Mouse (Mus musculus) induced T-regulatory cell, adult 2 months (primary cell): Measurements from ENCODE around the gene Bcas2.
A peak's percentile ranks its signal among the peaks of the same experiment; 100 is the strongest.
"Not testable (repeated sequence)": the region's sequence is repeated elsewhere in the genome, so short reads cannot be mapped to it uniquely, and the experiment has no call there.

Source experiments
- DNase-seq: peaks from one replicate; pipeline ENCODE4 v3.0.0-alpha.2; 2012; ENCODE audit warnings: low read depth

The Bcas2 gene

DNA sequence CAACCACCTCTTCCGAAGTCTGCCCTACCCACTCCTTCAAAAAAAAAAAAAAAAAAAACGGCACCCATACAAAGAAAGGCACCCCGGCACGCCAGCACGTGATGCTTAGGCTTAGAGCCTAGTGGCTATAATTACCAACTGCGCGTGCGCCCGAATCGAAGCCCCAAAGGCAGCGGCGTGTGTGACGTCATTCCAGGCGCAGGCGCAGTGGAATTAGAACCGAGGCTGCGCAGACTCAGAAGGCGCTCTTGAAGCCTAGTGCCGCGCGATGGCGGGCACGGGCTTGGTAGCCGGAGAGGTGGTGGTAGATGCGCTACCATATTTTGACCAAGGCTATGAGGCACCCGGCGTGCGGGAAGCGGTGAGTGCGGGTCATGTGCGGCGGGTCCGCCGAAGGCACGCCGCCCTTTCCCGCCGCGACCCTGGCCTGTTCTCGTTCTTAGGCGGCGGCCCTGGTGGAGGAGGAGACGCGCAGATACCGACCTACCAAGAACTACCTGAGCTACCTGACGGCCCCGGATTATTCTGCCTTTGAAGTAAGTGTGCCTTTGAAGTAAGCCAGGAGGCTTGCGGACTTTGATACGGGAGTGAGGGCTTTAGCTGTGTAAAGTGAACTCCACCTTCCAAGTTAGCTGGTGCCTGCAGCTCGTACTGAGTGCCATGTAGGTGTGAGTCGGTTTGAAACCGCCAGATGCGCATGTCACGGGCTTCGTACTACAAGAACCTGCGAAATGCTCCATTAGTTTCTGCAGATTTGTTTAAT is at the start of gene Bcas2:
Bcas2 (plus strand) TSS at position 151 of the 763 bp plus-strand sequence.
- DNase-seq, result peak; percentile 100

DNA sequence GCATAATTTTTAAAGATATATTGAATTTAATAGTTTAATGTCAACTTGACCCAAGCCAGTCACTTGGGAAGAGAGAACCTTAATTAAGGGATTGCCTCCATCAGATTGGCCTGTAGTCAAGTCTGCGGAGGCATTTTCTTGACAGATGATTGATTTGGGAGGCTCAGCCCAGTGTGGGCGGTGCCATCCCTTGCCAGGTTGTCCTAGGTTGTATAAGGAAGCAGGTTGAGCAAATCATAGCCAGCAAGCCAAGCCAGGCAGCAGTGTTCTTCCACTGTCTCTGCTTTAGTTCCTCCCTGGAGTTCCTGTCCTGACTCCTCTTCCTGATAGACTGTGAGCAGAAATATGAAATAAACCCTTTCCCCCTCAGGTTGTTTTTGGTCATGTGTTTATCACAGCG is 47.8 kb upstream of the Bcas2 start:
- DNase-seq, result no peak

GRCm38 (mm10) chr3:103126138-103126537 is 45.3 kb upstream of the Bcas2 start:
- no peak for DNase-seq

DNA sequence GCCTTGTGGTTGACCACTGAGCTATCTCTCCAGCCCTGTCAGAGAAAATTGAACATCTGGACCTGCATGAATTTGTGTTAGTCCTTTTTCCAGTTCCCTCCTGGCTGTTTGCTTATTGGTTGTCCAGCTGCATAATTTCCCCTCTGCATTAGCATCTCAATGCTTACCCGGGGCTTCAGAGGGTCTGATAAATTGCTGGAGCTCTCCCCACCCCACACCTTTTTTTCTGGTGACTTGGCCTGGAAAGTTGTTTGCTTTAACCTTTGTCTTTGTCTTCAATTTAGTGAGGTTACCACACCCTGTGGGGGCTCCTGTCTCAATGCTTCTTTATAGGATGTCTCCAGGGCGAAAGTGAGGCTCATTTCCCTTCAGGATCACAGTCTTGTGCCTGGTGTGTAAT is 44.3 kb upstream of the Bcas2 start:
- no peak for DNase-seq

- DNase-seq, result no peak
These were observed 43.7 kb upstream of the Bcas2 start for GRCm38 (mm10) chr3:103127721-103128120.

- DNase-seq, result no peak
These were observed 43.2 kb upstream of the Bcas2 start for GRCm38 (mm10) chr3:103128251-103128650.

DNA sequence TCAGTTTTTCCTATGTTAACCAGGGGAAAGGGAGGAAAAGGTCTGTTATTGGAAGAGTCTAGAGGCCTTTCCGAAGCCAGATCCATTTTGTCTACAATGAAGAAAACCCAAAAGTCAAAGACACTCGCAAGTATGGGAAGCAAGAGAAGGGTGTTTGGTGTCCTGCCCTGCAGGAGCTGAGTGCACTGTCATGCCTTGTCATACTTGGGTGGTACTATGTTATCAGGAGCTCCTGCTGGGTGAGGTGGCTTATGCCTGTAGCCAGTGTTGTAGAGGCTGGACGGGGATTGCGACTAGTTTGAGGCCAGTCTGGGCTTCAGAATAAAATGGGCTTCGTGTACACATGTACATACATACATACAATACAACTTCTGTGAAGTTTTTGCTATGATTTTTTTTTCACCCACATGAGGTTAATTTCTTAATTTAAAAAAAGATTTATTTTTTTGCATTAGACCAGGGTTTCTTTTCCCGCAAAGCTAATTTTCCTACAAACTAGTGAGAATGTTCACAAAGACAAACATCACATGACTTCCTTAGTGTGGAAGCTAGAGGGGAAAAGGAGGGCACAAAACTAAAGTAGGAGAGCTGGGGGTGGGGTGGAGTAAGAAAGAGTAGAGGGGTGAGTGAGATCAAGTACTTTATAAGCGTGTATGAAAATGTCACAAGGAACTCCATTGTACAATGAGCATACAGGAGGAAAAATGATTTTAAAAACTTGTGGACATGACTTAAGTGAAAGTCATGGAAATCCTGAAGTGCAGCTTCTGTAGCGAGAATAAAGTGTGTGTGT is 41.9 kb upstream of the Bcas2 start:
- DNase-seq, result no peak

- peak; percentile 23 for DNase-seq
These were observed 41.2 kb upstream of the Bcas2 start for GRCm38 (mm10) chr3:103130236-103130751.

DNA sequence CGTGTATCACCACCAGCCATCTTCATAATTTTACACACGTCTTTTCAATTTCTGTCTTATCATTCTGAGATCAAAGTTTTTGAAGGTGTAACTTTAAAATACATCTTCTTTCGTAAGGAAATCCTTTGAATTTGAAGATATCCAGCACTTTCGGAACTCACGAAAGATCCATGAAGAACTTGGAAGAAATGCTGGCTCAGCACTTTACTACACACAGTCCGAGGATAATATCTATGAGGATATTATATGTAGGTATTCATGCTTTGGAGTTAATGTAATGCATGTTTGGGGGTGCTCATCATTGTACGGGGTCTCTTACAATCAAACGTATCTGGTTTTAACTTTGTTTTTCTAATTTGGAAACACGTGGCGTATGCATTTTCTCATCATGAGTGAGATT is 38.4 kb upstream of the Bcas2 start:
- DNase-seq, result no peak

- DNase-seq, result no peak
These were observed 34.9 kb upstream of the Bcas2 start for GRCm38 (mm10) chr3:103136414-103137077.

GRCm38 (mm10) chr3:103139047-103139446 is 32.4 kb upstream of the Bcas2 start:
- DNase-seq, result no peak

DNA sequence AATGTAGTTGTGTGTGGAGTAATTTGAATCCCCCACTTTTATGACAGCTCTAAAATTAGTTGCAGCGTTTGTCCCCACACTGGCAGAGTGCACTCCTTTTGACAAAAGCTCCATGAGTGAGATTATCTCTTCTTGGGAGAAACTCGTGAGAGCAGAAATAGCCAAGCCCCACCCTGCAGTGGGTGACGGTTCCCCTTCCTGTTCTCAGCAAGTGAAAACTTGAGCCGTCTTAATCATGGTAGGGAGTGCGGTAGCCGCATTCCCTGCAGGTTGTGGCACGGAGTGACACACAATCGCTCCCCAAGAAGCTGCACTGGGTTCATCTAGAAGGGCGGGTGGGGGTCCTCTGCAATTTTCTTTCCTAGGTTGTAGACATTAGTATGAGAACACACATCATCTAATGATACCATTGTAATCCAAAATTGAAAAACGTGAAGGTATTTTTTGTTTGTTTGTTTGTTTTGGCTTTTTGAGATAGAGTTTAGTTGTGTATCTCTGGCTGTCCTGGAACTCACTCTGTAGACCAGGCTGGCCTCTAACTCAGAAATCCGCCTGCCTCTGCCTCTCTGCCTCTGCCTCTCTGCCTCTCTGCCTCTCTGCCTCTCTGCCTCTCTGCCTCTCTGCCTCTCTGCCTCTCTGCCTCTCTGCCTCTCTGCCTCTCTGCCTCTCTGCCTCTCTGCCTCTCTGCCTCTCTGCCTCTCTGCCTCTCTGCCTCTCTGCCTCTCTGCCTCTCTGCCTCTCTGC is 31.2 kb upstream of the Bcas2 start:
- DNase-seq, result not testable (repeated sequence)

- DNase-seq, result no peak
These were observed 30.2 kb upstream of the Bcas2 start for GRCm38 (mm10) chr3:103141287-103141686.

DNA sequence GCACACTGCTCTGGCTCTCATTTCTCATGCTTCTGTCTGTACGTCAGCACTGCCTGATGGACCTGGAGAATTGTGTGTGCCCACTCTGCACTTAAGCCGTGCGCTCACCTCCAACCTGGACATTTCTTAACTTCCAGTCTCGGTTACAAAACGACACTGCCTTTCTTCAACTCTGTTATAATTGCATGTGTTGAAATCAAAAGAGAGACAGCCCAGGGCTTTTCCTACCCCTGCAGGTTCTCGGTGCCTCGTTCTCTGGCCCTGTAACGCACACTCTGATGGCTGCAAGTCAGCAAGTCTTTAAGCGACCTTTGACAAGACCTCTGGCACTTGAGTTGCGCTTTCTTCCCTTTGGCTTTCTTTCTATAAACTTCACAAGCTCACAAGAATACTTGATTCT is 29.1 kb upstream of the Bcas2 start:
- no peak for DNase-seq

GRCm38 (mm10) chr3:103145336-103145735 is 26.1 kb upstream of the Bcas2 start:
- DNase-seq, result no peak

DNA sequence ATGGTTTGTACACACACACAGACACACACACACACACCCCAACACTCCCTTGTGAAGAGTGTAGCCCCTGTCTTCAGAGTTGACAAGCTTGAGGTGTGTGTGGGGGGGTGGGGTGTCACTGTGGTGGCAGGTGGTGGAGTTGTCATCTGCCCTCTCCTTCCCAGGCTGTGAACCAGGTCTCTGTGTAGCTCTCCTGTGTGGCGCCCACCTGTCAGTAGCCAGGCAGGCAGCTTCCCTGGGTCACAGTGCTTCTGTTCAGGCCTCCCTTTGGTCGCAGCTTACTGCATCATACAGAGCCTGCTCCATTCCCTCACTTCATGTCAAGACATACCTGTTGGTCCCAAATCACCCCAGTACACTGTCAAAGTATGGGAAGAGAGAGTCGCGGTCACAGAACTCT is 25.7 kb upstream of the Bcas2 start:
- no peak for DNase-seq

DNA sequence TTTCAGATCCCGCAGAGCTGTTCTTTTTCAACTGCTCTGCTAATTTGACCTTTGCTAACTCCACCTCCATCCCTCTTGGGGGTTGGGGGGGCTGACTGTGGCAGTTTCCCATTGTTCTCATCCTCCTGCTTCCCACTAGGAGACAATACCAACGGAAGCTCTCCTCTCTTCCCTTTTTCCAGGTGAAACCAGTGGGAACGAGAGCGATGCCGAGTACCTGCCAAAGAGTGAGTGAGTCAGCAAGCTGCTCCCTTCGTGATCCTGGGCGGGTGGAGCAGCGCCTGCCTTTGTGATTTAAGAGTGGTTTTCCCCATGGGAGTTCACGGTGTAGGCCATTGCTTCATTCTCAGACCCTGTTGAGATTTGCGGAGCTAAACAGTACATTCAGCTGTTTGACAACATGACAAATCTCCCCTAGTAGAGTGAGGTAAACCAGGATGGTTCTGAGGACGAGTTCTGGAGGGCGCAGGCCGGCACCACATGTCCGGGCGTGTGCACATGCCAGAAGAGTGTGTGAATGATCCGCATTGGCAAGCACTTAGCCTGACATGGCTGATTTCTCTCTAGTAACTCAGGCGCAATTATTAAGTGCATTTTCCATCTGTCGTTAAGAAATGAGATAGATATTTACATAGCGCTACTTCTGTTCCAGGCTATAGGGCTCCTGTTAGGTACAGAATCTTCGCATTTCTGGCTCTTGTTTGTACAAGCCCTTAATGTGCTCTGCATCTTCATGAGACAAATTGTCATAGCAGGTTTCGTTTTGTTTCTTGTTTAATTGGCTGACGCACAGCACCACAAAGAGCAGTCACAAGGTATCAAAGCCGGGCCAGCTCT is 24.9 kb upstream of the Bcas2 start:
- no peak for DNase-seq

- no peak for DNase-seq
These were observed 23.7 kb upstream of the Bcas2 start for GRCm38 (mm10) chr3:103147775-103148174.

DNA sequence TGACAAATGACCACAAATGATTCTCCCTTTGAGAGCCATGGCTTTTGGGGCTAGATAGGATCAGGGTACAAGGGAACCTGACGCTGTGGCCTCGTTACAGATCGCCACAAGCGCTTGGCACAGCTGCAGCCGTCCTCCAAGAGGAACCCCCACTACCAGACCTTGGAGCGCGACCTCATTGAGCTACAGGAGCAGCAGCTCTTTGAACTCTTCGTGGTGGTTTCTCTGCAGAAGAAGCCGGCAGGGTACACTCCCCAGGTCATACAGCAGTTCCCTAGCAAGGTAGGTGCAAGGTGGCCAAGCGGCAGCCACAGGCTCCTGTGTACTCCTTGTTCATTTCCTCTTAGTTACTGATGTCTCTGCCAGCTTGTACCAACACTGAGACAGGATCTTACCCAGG is 22.5 kb upstream of the Bcas2 start:
- no peak for DNase-seq

DNA sequence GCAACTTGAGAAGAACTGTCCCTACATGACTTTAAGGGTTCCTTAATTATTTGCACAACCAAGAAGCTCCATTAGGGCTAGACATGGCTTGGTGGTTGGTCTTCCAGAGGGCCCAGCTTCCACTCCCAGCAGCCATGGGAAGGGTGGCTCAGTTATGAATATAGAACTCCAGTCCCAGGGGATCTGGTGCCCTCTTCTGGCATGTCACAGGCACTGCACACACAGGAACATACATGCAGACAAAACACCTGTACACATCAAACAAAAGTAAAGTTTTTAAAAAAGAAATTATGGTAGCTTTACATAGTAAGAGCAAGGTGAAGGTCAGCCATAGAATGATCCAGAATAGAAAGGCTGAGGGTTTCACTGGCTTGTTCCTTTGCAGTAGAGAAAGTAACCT is 17.7 kb upstream of the Bcas2 start:
- DNase-seq, result no peak
